Mouse (Mus musculus) embryonic facial prominence, embryonic 11.5 days (tissue): ENCODE measurements at regions not wholly inside any gene's neighbourhood (a gene's known extent, or its start where the extent isn't known, plus 50 kb on each side); places are given as distances from the start of the nearest gene placed in this dataset.
"Not testable (repeated sequence)": the region's sequence is repeated elsewhere in the genome, so short reads cannot be mapped to it uniquely, and the experiment has no call there.

Source experiments
- ATAC-seq: fragments of 200-750 bp; cut with Nextera tagmentation; replicated peaks from 2 replicates; pipeline ENCODE4 v1.8.0; 2017; ENCODE audit warnings: low read depth; ENCODE audit not compliant: insufficient number of reproducible peaks, low FRiP score, low TSS enrichment
- DNase-seq: peaks from one replicate; pipeline ENCODE4 v3.0.0-alpha.2; 2015; ENCODE audit warnings: low spot score
- H3K27ac ChIP-seq: fragments of 300-500 bp; sonication (generic); replicated peaks from 2 replicates; pipeline ENCODE4 v1.5.1; 2014; ENCODE audit warnings: mild to moderate bottlenecking, low read depth, low read length, control low read depth
- H3K27me3 ChIP-seq: fragments of 300-500 bp; sonication (generic); 2 replicates; pipeline ENCODE4 v1.6.1; 2014; ENCODE audit warnings: mild to moderate bottlenecking, low read length, moderate library complexity, mixed read lengths; ENCODE audit not compliant: control insufficient read depth, insufficient read depth
- H3K36me3 ChIP-seq: fragments of 300-500 bp; sonication (generic); replicated peaks from 2 replicates; pipeline ENCODE4 v1.6.1; 2014; ENCODE audit warnings: low read depth, mild to moderate bottlenecking, low read length, moderate library complexity, mixed read lengths; ENCODE audit not compliant: control insufficient read depth, insufficient read depth
- H3K4me1 ChIP-seq: fragments of 300-500 bp; sonication (generic); 2 replicates; pipeline ENCODE4 v1.6.1; 2014; ENCODE audit warnings: low read length, mixed read lengths; ENCODE audit not compliant: control insufficient read depth, insufficient read depth
- H3K4me2 ChIP-seq: fragments of 300-500 bp; sonication (generic); 2 replicates; pipeline ENCODE4 v1.6.1; 2014; ENCODE audit warnings: low read depth, mild to moderate bottlenecking, control low read depth, low read length, moderate library complexity
- H3K4me3 ChIP-seq: fragments of 300-500 bp; sonication (generic); 2 replicates; pipeline ENCODE4 v1.5.1; 2014; ENCODE audit warnings: low read depth, low read length, control low read depth
- H3K9ac ChIP-seq: fragments of 300-500 bp; sonication (generic); replicated peaks from 2 replicates; pipeline ENCODE4 v1.6.1; 2014; ENCODE audit warnings: mild to moderate bottlenecking, control low read depth, low read length
- H3K9me3 ChIP-seq: fragments of 300-500 bp; sonication (generic); replicated peaks from 2 replicates; pipeline ENCODE4 v1.6.1; 2016; ENCODE audit warnings: mild to moderate bottlenecking, low read length, inconsistent platforms, mixed read lengths; ENCODE audit not compliant: control insufficient read depth
- WGBS: fragments of 180-500 bp; shearing (Covaris S2); extraction: QIAGEN DNeasy Blood & Tissue Kit; methylation state at CpG from one replicate; pipeline ENCODE4 v1.1.7; 2014; 5-methylcytosine and 5-hydroxymethylcytosine counted together

DNA sequence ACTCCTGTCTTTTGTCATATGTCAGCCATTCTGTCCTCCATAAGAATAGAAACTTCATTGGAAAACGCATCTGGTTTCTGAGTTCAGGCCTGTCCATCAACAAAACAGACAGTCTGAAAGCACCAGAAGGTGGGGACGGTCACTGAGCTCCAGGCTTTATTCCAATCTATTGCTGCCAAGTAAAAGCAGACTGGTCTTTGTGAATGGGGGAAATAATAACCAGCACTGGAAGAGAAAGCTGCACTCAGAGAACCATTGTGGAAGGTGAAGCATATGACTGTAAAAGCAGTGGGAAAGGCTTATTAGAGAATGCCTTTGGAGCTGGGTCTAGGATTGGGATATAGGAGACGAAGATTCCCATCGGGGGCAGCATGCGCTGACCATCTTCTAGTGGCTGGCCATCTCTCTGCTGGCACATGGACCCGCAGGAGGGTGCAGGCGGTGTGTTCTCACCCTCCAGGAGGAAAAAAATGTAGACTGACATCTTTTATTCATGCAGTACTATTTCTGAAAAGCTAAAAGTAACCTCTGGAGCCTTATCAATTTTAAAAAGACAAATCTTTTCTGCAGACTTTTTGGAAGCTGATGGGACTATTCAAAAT is 1638.0 kb downstream of the Car8 start:
- Histone ChIP-seq H3K27me3 (no peaks in the 10 kb centered on the region), H3K4me3 (no peak overlapping the region), H3K4me2 (no peak overlapping the region), H3K9ac (no peak overlapping the region), H3K27ac (no peak overlapping the region), H3K9me3 (no peaks in the 10 kb centered on the region), H3K4me1 (no peaks in the 10 kb centered on the region), H3K36me3 (no peaks in the 10 kb centered on the region)
- DNase-seq (no peak), ATAC-seq (no peak)
- WGBS = 74% methylated on average over 7 of the region's 7 CpGs

DNA sequence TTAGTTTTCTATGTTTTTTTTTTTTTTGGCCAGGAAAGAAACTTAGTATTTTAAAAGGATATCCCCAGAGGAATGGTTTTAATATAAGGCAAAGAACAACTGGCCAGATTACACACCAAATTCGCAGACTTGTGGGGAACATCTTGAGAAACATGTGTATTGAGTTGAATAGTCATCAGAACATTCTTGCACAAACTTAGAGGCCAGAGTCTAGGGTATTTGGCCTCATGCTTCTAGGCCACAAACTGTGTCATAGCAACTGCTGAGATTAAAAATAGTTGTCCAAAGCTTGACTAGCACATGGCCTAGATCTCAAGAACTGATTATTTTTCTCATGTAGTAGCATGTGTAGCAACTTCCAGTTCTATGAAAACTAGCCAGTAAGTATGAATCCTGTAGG is 1642.5 kb downstream of the Car8 start:
- Histone ChIP-seq H3K4me3 (no peak overlapping the region), H3K27me3 (no peaks in the 10 kb centered on the region), H3K4me1 (no peaks in the 10 kb centered on the region), H3K36me3 (no peaks in the 10 kb centered on the region), H3K27ac (no peak overlapping the region), H3K9me3 (no peaks in the 10 kb centered on the region), H3K4me2 (no peak overlapping the region), H3K9ac (no peak overlapping the region)
- DNase-seq (no peak), ATAC-seq (no peak)
- WGBS = 65% methylated on average over 1 of the region's 1 CpGs

- not testable (repeated sequence) for H3K36me3 ChIP-seq, H3K27me3 ChIP-seq, H3K9me3 ChIP-seq, ATAC-seq, H3K9ac ChIP-seq, H3K4me2 ChIP-seq, DNase-seq, H3K4me1 ChIP-seq, H3K27ac ChIP-seq, H3K4me3 ChIP-seq
- WGBS = 68% methylated on average over 3 of the region's 3 CpGs
These were observed 1646.0 kb downstream of the Car8 start for GRCm38 (mm10) chr4:6592890-6593289.

- WGBS = 21% methylated on average over 11 of the region's 11 CpGs
- no peaks in the 10 kb centered on the region for H3K36me3 ChIP-seq
- H3K27ac ChIP-seq = no peak overlapping the region
These were observed 1677.1 kb downstream of the Car8 start for GRCm38 (mm10) chr4:6561604-6562357.

GRCm38 (mm10) chr4:6539626-6540025 is 1699.2 kb downstream of the Car8 start:
- Histone ChIP-seq H3K27me3 (no peaks in the 10 kb centered on the region), H3K4me1 (no peaks in the 10 kb centered on the region), H3K36me3 (no peaks in the 10 kb centered on the region), H3K4me3 (no peak overlapping the region), H3K27ac (no peak overlapping the region), H3K9ac (no peak overlapping the region), H3K9me3 (no peaks in the 10 kb centered on the region), H3K4me2 (no peak overlapping the region)
- WGBS = 91% methylated on average over 5 of the region's 5 CpGs
- ATAC-seq (no peak), DNase-seq (no peak)

More at GRCm38 (mm10) chr4:6561604-6562357, 1677.1 kb downstream of the Car8 start:
- DNase-seq = peak; percentile 68
- Histone ChIP-seq H3K27me3 (no peaks in the 10 kb centered on the region), H3K9me3 (no peaks in the 10 kb centered on the region), H3K9ac (no peak overlapping the region), H3K4me2 (no peak overlapping the region), H3K4me3 (no peak overlapping the region), H3K4me1 (no peaks in the 10 kb centered on the region)
- no peak; the same call in 1 of the 2 replicates for ATAC-seq

GRCm38 (mm10) chr4:6532441-6532840 is 1706.4 kb downstream of the Car8 start:
- Histone ChIP-seq H3K4me2 (no peak overlapping the region), H3K4me3 (no peak overlapping the region), H3K4me1 (no peaks in the 10 kb centered on the region), H3K9ac (no peak overlapping the region), H3K27me3 (no peaks in the 10 kb centered on the region), H3K27ac (no peak overlapping the region), H3K36me3 (no peaks in the 10 kb centered on the region), H3K9me3 (no peaks in the 10 kb centered on the region)
- DNase-seq = no peak
- WGBS = 96% methylated on average over 1 of the region's 1 CpGs
- ATAC-seq = no peak

DNA sequence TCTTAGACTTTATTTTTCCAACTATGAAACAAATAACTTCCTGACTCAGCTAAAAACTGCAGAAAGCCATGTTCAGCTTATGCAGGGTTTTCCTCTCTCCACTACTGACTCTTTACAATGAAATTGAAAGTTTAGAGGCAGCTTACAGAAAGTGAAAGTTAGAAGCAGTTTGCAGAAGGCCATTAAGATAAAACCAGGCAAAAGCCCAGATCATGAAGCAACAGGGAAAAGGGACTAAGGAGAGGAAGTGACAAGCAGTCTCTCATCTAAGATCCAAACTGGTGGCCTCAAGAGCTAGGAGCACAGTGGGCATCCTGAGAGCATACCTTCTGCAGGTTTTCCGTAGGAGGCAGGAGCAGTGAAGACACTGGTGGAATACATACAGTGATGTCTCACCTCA is 1721.2 kb downstream of the Car8 start:
- WGBS = 87% methylated on average over 1 of the region's 1 CpGs
- DNase-seq (no peak), ATAC-seq (no peak)
- H3K27me3 ChIP-seq = no peaks in the 10 kb centered on the region
- no peaks in the 10 kb centered on the region for H3K36me3 ChIP-seq
- H3K4me1 ChIP-seq = no peaks in the 10 kb centered on the region
- H3K27ac ChIP-seq = no peak overlapping the region
- H3K4me2 ChIP-seq = no peak overlapping the region
- H3K4me3 ChIP-seq = no peak overlapping the region
- no peaks in the 10 kb centered on the region for H3K9me3 ChIP-seq
- no peak overlapping the region for H3K9ac ChIP-seq

- H3K4me2 ChIP-seq = no peak overlapping the region
- no peak overlapping the region for H3K4me3 ChIP-seq
- H3K9ac ChIP-seq = no peak overlapping the region
- H3K4me1 ChIP-seq = no peaks in the 10 kb centered on the region
- no peaks in the 10 kb centered on the region for H3K9me3 ChIP-seq
- H3K27ac ChIP-seq = no peak overlapping the region
- DNase-seq (peak; percentile 94), ATAC-seq (no peak)
- no peaks in the 10 kb centered on the region for H3K27me3 ChIP-seq
- WGBS = 19% methylated on average over 6 of the region's 6 CpGs
- H3K36me3 ChIP-seq = no peaks in the 10 kb centered on the region
These were observed 1721.7 kb upstream of the Impad1 start for GRCm38 (mm10) chr4:6514823-6515222.
